Mouse (Mus musculus) thymus, postnatal 10 days (tissue): Measurements from ENCODE around the gene Saysd1.

ENCODE experiments used
- DNase-seq, 2 experiments: peaks; one replicate each; pipeline ENCODE4 v3.0.0; 2021; ENCODE audit warnings: low spot score in 2 of 2

Gene Saysd1

GRCm38 (mm10) chr14:20138484-20139355, at the start of gene Saysd1:
Gene Saysd1 (minus strand): TSS chr14:20138534.
- DNase-seq, result no peak

- DNase-seq, result no peak
Observed at GRCm38 (mm10) chr14:20185426-20185825, 47.1 kb upstream of the Saysd1 start.

- no peak for DNase-seq
Observed at GRCm38 (mm10) chr14:20183701-20184100, 45.4 kb upstream of the Saysd1 start.

- no peak for DNase-seq
Observed at GRCm38 (mm10) chr14:20182596-20182995, 44.3 kb upstream of the Saysd1 start.

- DNase-seq, result peak; percentile 81 to 87
Observed at GRCm38 (mm10) chr14:20181466-20181921, 43.2 kb upstream of the Saysd1 start, which contains the start of gene Kcnk5. Gene Kcnk5 (minus strand): TSS chr14:20181809.

GRCm38 (mm10) chr14:20180751-20181162, 42.4 kb upstream of the Saysd1 start:
- peak in 1 of 2 experiments; percentile 20 for DNase-seq

GRCm38 (mm10) chr14:20180304-20180703, 42.0 kb upstream of the Saysd1 start:
- DNase-seq, result no peak

- DNase-seq, result no peak
Observed at GRCm38 (mm10) chr14:20179731-20180280, 41.5 kb upstream of the Saysd1 start.

GRCm38 (mm10) chr14:20179080-20179479, 40.7 kb upstream of the Saysd1 start:
- no peak for DNase-seq

- DNase-seq, result no peak
Observed at GRCm38 (mm10) chr14:20178593-20178992, 40.3 kb upstream of the Saysd1 start.

- DNase-seq, result no peak
Observed at GRCm38 (mm10) chr14:20177494-20178123, 39.3 kb upstream of the Saysd1 start.

- DNase-seq, result no peak
Observed at GRCm38 (mm10) chr14:20175705-20176104, 37.4 kb upstream of the Saysd1 start.

- no peak for DNase-seq
Observed at GRCm38 (mm10) chr14:20175114-20175513, 36.8 kb upstream of the Saysd1 start.

- DNase-seq, result no peak
Observed at GRCm38 (mm10) chr14:20174696-20175095, 36.4 kb upstream of the Saysd1 start.

GRCm38 (mm10) chr14:20173873-20174490, 35.6 kb upstream of the Saysd1 start:
- no peak for DNase-seq

GRCm38 (mm10) chr14:20172924-20173323, 34.6 kb upstream of the Saysd1 start:
- DNase-seq, result no peak

GRCm38 (mm10) chr14:20172509-20172908, 34.2 kb upstream of the Saysd1 start:
- no peak for DNase-seq

- no peak for DNase-seq
Observed at GRCm38 (mm10) chr14:20171840-20172239, 33.5 kb upstream of the Saysd1 start.

- DNase-seq, result no peak
Observed at GRCm38 (mm10) chr14:20169251-20169650, 30.9 kb upstream of the Saysd1 start.

- no peak for DNase-seq
Observed at GRCm38 (mm10) chr14:20168478-20168877, 30.1 kb upstream of the Saysd1 start.

- no peak for DNase-seq
Observed at GRCm38 (mm10) chr14:20168054-20168453, 29.7 kb upstream of the Saysd1 start.

GRCm38 (mm10) chr14:20165413-20165812, 27.1 kb upstream of the Saysd1 start:
- no peak for DNase-seq
